Mouse (Mus musculus) midbrain, embryonic 14.5 days (tissue): ENCODE measurements around the gene Usp12. TPM values are rescaled to one million over a fixed set of nuclear protein-coding genes. Genes with fewer than 3 reads are reported as not detected.

Experiments
- ATAC-seq: fragments of 200-750 bp; cut with Nextera tagmentation; 2 replicates; pipeline ENCODE4 v1.8.0; 2017; ENCODE audit warnings: moderate number of reproducible peaks, moderate library complexity; ENCODE audit not compliant: low FRiP score, low TSS enrichment
- DNase-seq: peaks from one replicate; pipeline ENCODE4 v3.0.0-alpha.2; 2015
- H3K27ac ChIP-seq: fragments of 300-500 bp; sonication (generic); replicated peaks from 2 replicates; pipeline ENCODE4 v1.5.1; 2014; ENCODE audit warnings: mild to moderate bottlenecking, low read depth, low read length, moderate library complexity
- H3K27me3 ChIP-seq: fragments of 300-500 bp; sonication (generic); 2 replicates; pipeline ENCODE4 v1.6.1; 2014; ENCODE audit warnings: low read length, control low read depth, mixed read lengths; ENCODE audit not compliant: control insufficient read depth, insufficient read depth
- H3K36me3 ChIP-seq: fragments of 300-500 bp; sonication (generic); 2 replicates; pipeline ENCODE4 v1.6.1; 2014; ENCODE audit warnings: low read length, control low read depth; ENCODE audit not compliant: control insufficient read depth, insufficient read depth
- H3K4me1 ChIP-seq: fragments of 300-500 bp; sonication (generic); 2 replicates; pipeline ENCODE4 v1.6.1; 2014; ENCODE audit warnings: mild to moderate bottlenecking, antibody characterized with exemption, low read length, control low read depth; ENCODE audit not compliant: control insufficient read depth, insufficient read depth
- H3K4me2 ChIP-seq: fragments of 300-500 bp; sonication (generic); 2 replicates; pipeline ENCODE4 v1.6.1; 2014; ENCODE audit warnings: mild to moderate bottlenecking, low read length, moderate library complexity
- H3K4me3 ChIP-seq: fragments of 300-500 bp; sonication (generic); replicated peaks from 2 replicates; pipeline ENCODE4 v1.5.1; 2014; ENCODE audit warnings: low read depth, low read length
- H3K9ac ChIP-seq: fragments of 300-500 bp; sonication (generic); replicated peaks from 2 replicates; pipeline ENCODE4 v1.6.1; 2014; ENCODE audit warnings: mild to moderate bottlenecking, low read length, moderate library complexity
- H3K9me3 ChIP-seq: fragments of 300-500 bp; sonication (generic); 2 replicates; pipeline ENCODE4 v1.6.1; 2016; ENCODE audit warnings: low read length, control low read depth, mixed read lengths; ENCODE audit not compliant: control insufficient read depth
- WGBS: fragments of 180-500 bp; shearing (Covaris S2); extraction: QIAGEN DNeasy Blood & Tissue Kit; methylation state at CpG from one replicate; pipeline ENCODE4 v1.1.7; 2014; 5-methylcytosine and 5-hydroxymethylcytosine counted together
- polyA plus RNA-seq: library from polyadenylated mRNA; unstranded; fragments of >200 nt; fragmentation: Nextera tagmentation; extraction: Ambion mirVana; gene quantifications from 2 replicates; pipeline ENCODE4 v1.2.1, GENCODE M21; 2014

The Usp12 gene
- polyA plus RNA-seq, 1 experiment from 2014 or later = 11.2 TPM

- Histone ChIP-seq H3K36me3 (peaks cover 4% of the 10 kb centered on the region; the same call in 1 of the 2 replicates), H3K27ac (no peak overlapping the region), H3K4me2 (no peak overlapping the region), H3K4me1 (no peaks in the 10 kb centered on the region), H3K4me3 (no peak overlapping the region), H3K9me3 (no peaks in the 10 kb centered on the region), H3K9ac (no peak overlapping the region), H3K27me3 (no peaks in the 10 kb centered on the region)
- DNase-seq (no peak), ATAC-seq (no peak)
- WGBS = 52% methylated on average over 11 of the region's 11 CpGs
Measured at GRCm38 (mm10) chr5:146771982-146772381, 22.8 kb downstream of the Usp12 start.

GRCm38 (mm10) chr5:146770002-146770848 is 24.6 kb downstream of the Usp12 start:
- WGBS = 61% methylated on average over 15 of the region's 15 CpGs
- no peak for DNase-seq

GRCm38 (mm10) chr5:146765791-146766190 is 29.0 kb downstream of the Usp12 start:
- no peak overlapping the region for H3K4me2 ChIP-seq
- WGBS = 94% methylated on average over 5 of the region's 5 CpGs
- no peak overlapping the region for H3K27ac ChIP-seq
- no peaks in the 10 kb centered on the region for H3K4me1 ChIP-seq
- H3K27me3 ChIP-seq = no peaks in the 10 kb centered on the region
- no peak overlapping the region for H3K4me3 ChIP-seq
- H3K9ac ChIP-seq = no peak overlapping the region
- ATAC-seq = no peak
- no peak for DNase-seq
- peaks cover 20% of the 10 kb centered on the region for H3K36me3 ChIP-seq
- H3K9me3 ChIP-seq = no peaks in the 10 kb centered on the region

More at GRCm38 (mm10) chr5:146770002-146770848, 24.6 kb downstream of the Usp12 start:
- Histone ChIP-seq H3K4me2 (no peak overlapping the region), H3K9ac (no peak overlapping the region), H3K27me3 (no peaks in the 10 kb centered on the region), H3K27ac (no peak overlapping the region), H3K4me3 (no peak overlapping the region), H3K9me3 (no peaks in the 10 kb centered on the region), H3K4me1 (no peaks in the 10 kb centered on the region), H3K36me3 (peaks cover 8% of the 10 kb centered on the region; the same call in 1 of the 2 replicates)
- no peak for ATAC-seq

- Histone ChIP-seq H3K4me2 (no peak overlapping the region), H3K36me3 (peaks cover 13% of the 10 kb centered on the region), H3K27ac (no peak overlapping the region), H3K4me1 (no peaks in the 10 kb centered on the region), H3K9me3 (no peaks in the 10 kb centered on the region), H3K9ac (no peak overlapping the region), H3K27me3 (no peaks in the 10 kb centered on the region), H3K4me3 (no peak overlapping the region)
- WGBS = 80% methylated on average over 6 of the region's 6 CpGs
- ATAC-seq (no peak), DNase-seq (no peak)
Measured at GRCm38 (mm10) chr5:146759159-146759558, 35.6 kb downstream of the Usp12 start.

- no peaks in the 10 kb centered on the region for H3K27me3 ChIP-seq
- DNase-seq = no peak
- H3K4me3 ChIP-seq = no peak overlapping the region
- no peaks in the 10 kb centered on the region for H3K9me3 ChIP-seq
- no peak overlapping the region for H3K4me2 ChIP-seq
- H3K4me1 ChIP-seq = no peaks in the 10 kb centered on the region
- no peak overlapping the region for H3K27ac ChIP-seq
- peaks cover 26% of the 10 kb centered on the region for H3K36me3 ChIP-seq
- WGBS = 89% methylated on average over 6 of the region's 6 CpGs
- no peak overlapping the region for H3K9ac ChIP-seq
- ATAC-seq = no peak
Measured at GRCm38 (mm10) chr5:146757921-146758320, 36.9 kb downstream of the Usp12 start.

- no peak for ATAC-seq
- H3K9ac ChIP-seq = no peak overlapping the region
- peaks cover 25% of the 10 kb centered on the region for H3K36me3 ChIP-seq
- no peak for DNase-seq
- H3K4me1 ChIP-seq = no peaks in the 10 kb centered on the region
- H3K9me3 ChIP-seq = no peaks in the 10 kb centered on the region
- no peak overlapping the region for H3K4me2 ChIP-seq
- WGBS = 86% methylated on average over 5 of the region's 5 CpGs
- H3K27me3 ChIP-seq = no peaks in the 10 kb centered on the region
- H3K27ac ChIP-seq = no peak overlapping the region
- no peak overlapping the region for H3K4me3 ChIP-seq
Measured at GRCm38 (mm10) chr5:146757316-146757715, 37.5 kb downstream of the Usp12 start.

- no peak overlapping the region for H3K4me3 ChIP-seq
- WGBS = 97% methylated on average over 8 of the region's 8 CpGs
- H3K36me3 ChIP-seq = peaks cover 43% of the 10 kb centered on the region
- no peaks in the 10 kb centered on the region for H3K27me3 ChIP-seq
- H3K27ac ChIP-seq = no peak overlapping the region
- H3K4me1 ChIP-seq = no peaks in the 10 kb centered on the region
- DNase-seq = no peak
- H3K4me2 ChIP-seq = no peak overlapping the region
- ATAC-seq = no peak
- H3K9ac ChIP-seq = no peak overlapping the region
- no peaks in the 10 kb centered on the region for H3K9me3 ChIP-seq
Measured at GRCm38 (mm10) chr5:146753181-146753580, 41.6 kb downstream of the Usp12 start.

- Histone ChIP-seq H3K4me1 (no peaks in the 10 kb centered on the region), H3K4me2 (no peak overlapping the region), H3K4me3 (no peak overlapping the region), H3K9ac (no peak overlapping the region), H3K27me3 (no peaks in the 10 kb centered on the region), H3K36me3 (peaks cover 46% of the 10 kb centered on the region), H3K27ac (no peak overlapping the region), H3K9me3 (no peaks in the 10 kb centered on the region)
- DNase-seq = no peak
- 95% methylated on average over 7 of the region's 7 CpGs for WGBS
- ATAC-seq = no peak
Measured at GRCm38 (mm10) chr5:146750958-146751357, 43.8 kb downstream of the Usp12 start.

- Histone ChIP-seq H3K4me3 (no peak overlapping the region), H3K36me3 (peaks cover 46% of the 10 kb centered on the region), H3K4me1 (no peaks in the 10 kb centered on the region), H3K9me3 (no peaks in the 10 kb centered on the region), H3K27ac (no peak overlapping the region), H3K27me3 (no peaks in the 10 kb centered on the region), H3K9ac (no peak overlapping the region), H3K4me2 (no peak overlapping the region)
- WGBS = 85% methylated on average over 7 of the region's 7 CpGs
- ATAC-seq (no peak), DNase-seq (no peak)
Measured at GRCm38 (mm10) chr5:146750273-146750672, 44.5 kb downstream of the Usp12 start.
